Comparison of ENCODE assay signal across 9 mouse cellular contexts in the genomic region with DNA sequence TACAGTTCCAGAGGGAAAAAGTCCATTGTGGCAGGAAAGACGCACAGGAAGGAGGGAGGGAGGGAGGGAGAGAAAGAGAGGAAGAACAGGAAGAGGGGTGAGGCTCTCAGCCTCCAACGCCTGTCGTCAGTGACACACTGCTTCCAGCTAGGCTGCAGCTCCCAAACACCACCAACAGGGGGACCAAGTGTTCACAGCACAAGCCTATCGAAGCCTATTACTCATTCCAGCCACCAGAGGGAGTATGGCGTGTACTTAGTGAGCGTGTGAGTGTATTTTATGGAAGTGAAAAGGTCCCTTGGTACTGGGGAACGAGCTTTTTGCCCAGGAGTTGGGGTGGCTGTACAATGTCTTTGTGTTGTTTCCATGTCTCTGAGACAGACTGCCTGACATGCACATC. TPM values are rescaled to one million over a fixed set of nuclear protein-coding genes. Genes with fewer than 3 reads are reported as not detected.
DNase-seq lines count a peak whose midpoint lies in the region; ATAC-seq and TF ChIP-seq lines count a peak whose summit lies in the region.
"Had no signal": no experiment of that assay in that cellular context is flagged by ENCODE, and none has a peak within 500 bp of the region (broad histone marks: within the 10 kb centered on the region; RNA-seq: fewer than 3 reads in every experiment).

No protein-coding gene starts in this region.

- no peak overlapping the region for H3K4me2 ChIP-seq in forebrain, embryonic 11.5 days (ENCODE audit: low read depth, low read length, severe bottlenecking)
- H3K4me2 ChIP-seq in forebrain, embryonic 13.5 days: no peak overlapping the region
- H3K4me2 ChIP-seq in lung, embryonic 15.5 days: no peak overlapping the region
- H3K4me2 ChIP-seq: liver, embryonic 15.5 days had no signal

- H3K36me3 ChIP-seq in forebrain, embryonic 11.5 days (ENCODE audit: control insufficient read depth, insufficient read depth, low read length): no peaks in the 10 kb centered on the region
- H3K36me3 ChIP-seq in forebrain, embryonic 13.5 days (ENCODE audit: poor library complexity, severe bottlenecking): no peaks in the 10 kb centered on the region
- H3K36me3 ChIP-seq in embryonic facial prominence, embryonic 10.5 days (replicated peaks): no peaks in the 10 kb centered on the region
- H3K36me3 ChIP-seq in lung, embryonic 15.5 days: no peaks in the 10 kb centered on the region
- H3K36me3 ChIP-seq in small intestine, adult 2 months (ENCODE audit: control insufficient read depth, insufficient read depth, low read length): no peaks in the 10 kb centered on the region
- H3K36me3 ChIP-seq: liver, embryonic 15.5 days had no signal

- H3K4me1 ChIP-seq in forebrain, embryonic 11.5 days (replicated peaks; ENCODE audit: control insufficient read depth, insufficient read depth, low read length): no peaks in the 10 kb centered on the region
- no peaks in the 10 kb centered on the region for H3K4me1 ChIP-seq in forebrain, embryonic 13.5 days
- H3K4me1 ChIP-seq in embryonic facial prominence, embryonic 10.5 days: peaks cover 6% of the 10 kb centered on the region; the same call in 1 of the 2 replicates
- H3K4me1 ChIP-seq in lung, embryonic 15.5 days: no peaks in the 10 kb centered on the region
- H3K4me1 ChIP-seq in small intestine, adult 2 months (ENCODE audit: control insufficient read depth, insufficient read depth, insufficient read length, low read length): no peaks in the 10 kb centered on the region
- H3K4me1 ChIP-seq: liver, embryonic 15.5 days had no signal

- peak; percentile 85 for DNase-seq in forebrain, embryonic 11.5 days (ENCODE audit: low spot score)
- peak; percentile 81 for DNase-seq in 3T3-L1 (ENCODE audit: low read depth, low spot score)
- peak; percentile 76 for DNase-seq in adrenal gland, postnatal 10 days
- DNase-seq in embryonic facial prominence, embryonic 10.5 days (ENCODE audit: low spot score): peak; percentile 81
- DNase-seq in kidney, postnatal 4 days: peak; percentile 85 to 90

- TF ChIP-seq POLR2A in small intestine, adult 2 months (IDR thresholded peaks at IDR 0.05; ENCODE audit: low read depth, low read length): no peak

- 29% methylated on average over 7 of the region's 7 CpGs for WGBS in forebrain, embryonic 11.5 days
- WGBS in forebrain, embryonic 13.5 days: 25% methylated on average over 7 of the region's 7 CpGs
- 26% methylated on average over 7 of the region's 7 CpGs for WGBS in embryonic facial prominence, embryonic 10.5 days
- WGBS in lung, embryonic 15.5 days: 22% methylated on average over 7 of the region's 7 CpGs
- 15% methylated on average over 7 of the region's 7 CpGs for WGBS in small intestine, adult 2 months

- no peaks in the 10 kb centered on the region for H3K9me3 ChIP-seq in forebrain, embryonic 11.5 days (ENCODE audit: control insufficient read depth, low read length)
- no peaks in the 10 kb centered on the region for H3K9me3 ChIP-seq in forebrain, embryonic 13.5 days (replicated peaks)
- no peaks in the 10 kb centered on the region for H3K9me3 ChIP-seq in embryonic facial prominence, embryonic 10.5 days
- H3K9me3 ChIP-seq in lung, embryonic 15.5 days: no peaks in the 10 kb centered on the region
- H3K9me3 ChIP-seq: liver, embryonic 15.5 days had no signal

- peak; percentile 91; the same call in 1 of the 2 replicates for TF ChIP-seq CTCF in small intestine, adult 2 months (IDR thresholded peaks at IDR 0.05; ENCODE audit: extremely low read depth, insufficient read length, insufficient replicate concordance, low read depth, low read length)

- no peaks in the 10 kb centered on the region for H3K27me3 ChIP-seq in forebrain, embryonic 11.5 days (ENCODE audit: control insufficient read depth, insufficient read depth, low read length)
- H3K27me3 ChIP-seq in forebrain, embryonic 13.5 days: peaks cover 7% of the 10 kb centered on the region; the same call in 1 of the 2 replicates
- H3K27me3 ChIP-seq in embryonic facial prominence, embryonic 10.5 days (replicated peaks; ENCODE audit: low read depth, poor library complexity, severe bottlenecking): 0 out of 2 replicates have a peak, but pooled peaks cover 8% of the 10 kb centered on the region
- no peaks in the 10 kb centered on the region for H3K27me3 ChIP-seq in lung, embryonic 15.5 days
- H3K27me3 ChIP-seq in small intestine, adult 2 months (ENCODE audit: control insufficient read depth, insufficient read depth, low read length): 0 out of 2 replicates have a peak, but pooled peaks cover 2% of the 10 kb centered on the region

- H3K4me3 ChIP-seq in forebrain, embryonic 11.5 days (ENCODE audit: low read depth, low read length): no peak overlapping the region
- H3K4me3 ChIP-seq in forebrain, embryonic 13.5 days: no peak overlapping the region
- H3K4me3 ChIP-seq in embryonic facial prominence, embryonic 10.5 days: no peak overlapping the region
- no peak overlapping the region for H3K4me3 ChIP-seq in lung, embryonic 15.5 days
- no peak overlapping the region for H3K4me3 ChIP-seq in small intestine, adult 2 months (ENCODE audit: low read depth, low read length)
- H3K4me3 ChIP-seq: liver, embryonic 15.5 days had no signal

- no peak overlapping the region for H3K27ac ChIP-seq in forebrain, embryonic 11.5 days (ENCODE audit: low read depth, low read length)
- no peak overlapping the region for H3K27ac ChIP-seq in forebrain, embryonic 13.5 days
- H3K27ac ChIP-seq in embryonic facial prominence, embryonic 10.5 days (replicated peaks): no peak overlapping the region
- H3K27ac ChIP-seq in lung, embryonic 15.5 days: no peak overlapping the region
- no peak overlapping the region for H3K27ac ChIP-seq in small intestine, adult 2 months (ENCODE audit: insufficient read depth, low read depth, low read length)
- H3K27ac ChIP-seq: liver, embryonic 15.5 days had no signal

- ATAC-seq in forebrain, embryonic 11.5 days (replicated peaks; ENCODE audit: low FRiP score): no peak
- no peak for ATAC-seq in forebrain, embryonic 13.5 days
- ATAC-seq in lung, embryonic 15.5 days (ENCODE audit: borderline replicate concordance, extremely low read depth, low FRiP score, low TSS enrichment): peak; percentile 60; the same call in 1 of the 2 replicates

- H3K9ac ChIP-seq in forebrain, embryonic 11.5 days (ENCODE audit: low read length): no peak overlapping the region
- no peak overlapping the region for H3K9ac ChIP-seq in forebrain, embryonic 13.5 days
- no peak overlapping the region for H3K9ac ChIP-seq in lung, embryonic 15.5 days
- H3K9ac ChIP-seq: liver, embryonic 15.5 days had no signal

RNA-seq across cellular contexts. Expression of gene Pla2g5, which starts 6.8 kb away (rescaled TPM):
- polyA plus RNA-seq in forebrain, embryonic 11.5 days (2014; fragmentation: Nextera tagmentation; extraction: Ambion mirVana): 0.31 and 0.33 TPM in 2 replicates
- polyA plus RNA-seq in forebrain, embryonic 13.5 days (2015; fragmentation: Nextera tagmentation; extraction: Ambion mirVana): 0.26 and 0.42 TPM in 2 replicates
- total RNA-seq in adrenal gland, postnatal 10 days (2021): 10 to 100 TPM in 1 of 2 experiments, 1 to 10 TPM in 1; 9.8 to 15.0 TPM
- polyA plus RNA-seq in embryonic facial prominence, embryonic 10.5 days (2016; fragmentation: Nextera tagmentation; extraction: Ambion mirVana): 0.34 and 0.60 TPM in 2 replicates
- polyA plus RNA-seq in lung, embryonic 15.5 days (2015; fragmentation: Nextera tagmentation; extraction: Ambion mirVana): 0.44 and 0.50 TPM in 2 replicates
- 6.0 and 11.6 TPM in 2 replicates for polyA plus RNA-seq in small intestine, adult 2 months (2012; rRNA removed)

RNA-seq across cellular contexts. Expression of gene Gm13030, which starts 17.3 kb away (rescaled TPM):
- not detected in 2 replicates for polyA plus RNA-seq in forebrain, embryonic 11.5 days (2014; fragmentation: Nextera tagmentation; extraction: Ambion mirVana)
- polyA plus RNA-seq in forebrain, embryonic 13.5 days (2015; fragmentation: Nextera tagmentation; extraction: Ambion mirVana): not detected in 2 replicates
- not detected for total RNA-seq in adrenal gland, postnatal 10 days (2021)
- not detected in 2 replicates for polyA plus RNA-seq in embryonic facial prominence, embryonic 10.5 days (2016; fragmentation: Nextera tagmentation; extraction: Ambion mirVana)
- not detected in 2 replicates for polyA plus RNA-seq in lung, embryonic 15.5 days (2015; fragmentation: Nextera tagmentation; extraction: Ambion mirVana)
- not detected in 2 replicates for polyA plus RNA-seq in small intestine, adult 2 months (2012; rRNA removed)
- polyA plus RNA-seq: liver, embryonic 15.5 days had no signal

RNA-seq across cellular contexts. Expression of gene Pla2g2e, which starts 21.3 kb away (rescaled TPM):
- not detected in 2 replicates for polyA plus RNA-seq in forebrain, embryonic 11.5 days (2014; fragmentation: Nextera tagmentation; extraction: Ambion mirVana)
- polyA plus RNA-seq in forebrain, embryonic 13.5 days (2015; fragmentation: Nextera tagmentation; extraction: Ambion mirVana): not detected in 2 replicates
- total RNA-seq in adrenal gland, postnatal 10 days (2021): 1 to 10 TPM; 1.1 to 4.1 TPM
- polyA plus RNA-seq in embryonic facial prominence, embryonic 10.5 days (2016; fragmentation: Nextera tagmentation; extraction: Ambion mirVana): not detected in 2 replicates
- polyA plus RNA-seq in lung, embryonic 15.5 days (2015; fragmentation: Nextera tagmentation; extraction: Ambion mirVana): not detected in 2 replicates
- polyA plus RNA-seq in small intestine, adult 2 months (2012; rRNA removed): 0.16 and 0.67 TPM in 2 replicates
- polyA plus RNA-seq: liver, embryonic 15.5 days had no signal

RNA-seq across cellular contexts. Expression of gene Otud3, which starts 57.3 kb away (rescaled TPM):
- polyA plus RNA-seq in forebrain, embryonic 11.5 days (2014; fragmentation: Nextera tagmentation; extraction: Ambion mirVana): 2.8 and 3.5 TPM in 2 replicates
- polyA plus RNA-seq in forebrain, embryonic 13.5 days (2015; fragmentation: Nextera tagmentation; extraction: Ambion mirVana): 2.5 and 3.6 TPM in 2 replicates
- total RNA-seq in adrenal gland, postnatal 10 days (2021): 1 to 10 TPM; 7.1 to 8.2 TPM
- 3.8 and 4.9 TPM in 2 replicates for polyA plus RNA-seq in embryonic facial prominence, embryonic 10.5 days (2016; fragmentation: Nextera tagmentation; extraction: Ambion mirVana)
- polyA plus RNA-seq in lung, embryonic 15.5 days (2015; fragmentation: Nextera tagmentation; extraction: Ambion mirVana): 3.7 TPM in 2 replicates
- 7.4 and 10.3 TPM in 2 replicates for polyA plus RNA-seq in small intestine, adult 2 months (2012; rRNA removed)
